Mouse (Mus musculus) cerebellum, postnatal 25 days (tissue): ENCODE data around the gene Ndufb11.

Source experiments
- DNase-seq, 2 experiments: peaks; one replicate each; pipeline ENCODE4 v3.0.0; 2021; ENCODE audit warnings: mixed read lengths in 2 of 2

The Ndufb11 gene

DNA sequence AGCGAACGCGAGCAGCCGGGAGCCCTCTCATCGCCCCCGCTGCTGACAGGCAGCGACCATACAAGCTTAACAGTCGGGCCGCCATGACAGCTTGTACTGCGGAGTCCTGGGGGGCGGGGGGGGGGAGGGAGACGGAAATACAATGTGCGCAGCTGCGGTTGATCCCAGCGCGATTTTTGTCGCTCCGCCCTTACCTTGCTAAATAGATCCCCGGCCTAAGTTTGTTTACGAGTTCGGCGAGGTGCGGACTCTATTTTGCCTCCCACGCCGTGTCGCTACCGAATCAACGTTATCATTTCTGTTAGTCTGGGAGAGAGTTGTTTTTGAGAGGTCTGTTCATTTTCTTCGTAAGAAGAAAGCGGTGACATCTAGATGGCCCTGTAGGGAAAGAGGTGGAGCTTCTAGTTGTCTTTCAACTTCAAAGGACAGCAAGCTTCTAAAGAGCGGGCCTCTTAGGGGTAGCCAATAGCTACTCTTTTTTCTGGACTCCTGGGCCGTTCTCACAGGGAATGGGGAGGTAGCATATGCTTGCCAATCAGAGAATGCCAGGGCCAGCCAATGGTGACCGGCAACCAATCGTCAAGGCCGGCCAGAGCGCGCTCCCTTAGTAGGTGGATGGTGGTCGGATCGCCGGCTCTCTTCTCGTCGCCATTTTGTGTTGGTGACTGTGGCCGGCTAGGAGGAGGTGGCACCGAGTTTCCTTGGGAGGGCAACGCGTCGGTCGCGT lies at the start of gene Ndufb11, which contains the start of gene Rbm10:
TSS of gene Ndufb11 (minus strand) at position 444 of the 727 bp plus-strand sequence.
TSS of gene Rbm10 (plus strand) at position 328 of the 727 bp plus-strand sequence.
- DNase-seq, result peak; percentile 84 to 85

DNA sequence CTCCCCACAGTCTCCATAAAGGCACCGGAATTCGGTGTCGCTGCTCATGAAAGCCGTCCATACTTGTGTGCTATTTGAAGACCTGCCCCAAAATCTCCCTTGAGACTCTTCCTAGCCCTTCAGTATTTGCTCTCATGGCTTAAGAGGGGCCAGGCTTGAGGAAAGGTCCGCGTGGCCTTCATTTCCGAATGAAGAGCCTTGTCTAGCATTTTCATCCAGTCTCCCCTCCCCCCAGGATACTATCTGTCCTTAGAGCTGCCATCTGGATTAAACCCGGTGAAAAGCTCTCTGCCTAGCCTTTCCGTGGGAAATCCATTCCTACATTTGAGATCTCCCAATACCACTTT lies 46.0 kb upstream of the Ndufb11 start:
- DNase-seq, result peak in 1 of 2 experiments; percentile 25

DNA sequence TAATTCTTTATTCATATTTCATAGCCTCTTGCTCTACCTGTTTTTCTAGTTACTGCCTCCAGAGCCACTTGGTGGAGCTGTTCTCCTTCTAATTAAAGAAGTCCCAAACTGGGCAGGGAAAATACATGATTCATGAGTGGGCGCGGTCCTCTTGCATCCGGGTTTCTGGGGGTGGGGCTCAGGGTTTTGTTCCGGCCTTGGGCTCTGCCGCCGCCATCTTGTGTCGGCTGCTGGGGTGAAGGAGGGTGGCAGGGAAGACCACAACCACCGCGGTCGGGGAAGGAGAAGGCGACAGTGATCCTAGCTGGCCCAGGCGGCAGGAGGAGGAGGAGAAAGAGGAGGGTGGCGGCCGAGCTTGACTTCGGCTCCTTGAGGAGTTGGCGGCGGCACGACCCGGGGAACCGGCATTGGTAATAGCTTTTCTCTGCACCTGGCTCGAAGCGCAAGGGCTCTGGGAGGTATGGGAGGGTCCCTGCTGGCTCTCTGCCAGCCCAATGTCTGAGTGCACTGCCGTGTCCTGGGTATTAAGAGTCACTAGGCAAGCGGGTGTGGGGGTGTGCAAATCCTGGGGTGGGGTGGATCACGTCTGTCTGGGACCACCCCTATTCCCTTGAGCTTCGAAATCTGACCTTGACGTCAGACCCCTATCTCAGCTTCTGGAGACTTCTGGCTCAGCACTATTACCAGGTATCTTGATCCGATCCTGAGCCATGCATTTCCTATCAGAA lies 45.5 kb upstream of the Ndufb11 start:
- peak; percentile 80 to 87 for DNase-seq

DNA sequence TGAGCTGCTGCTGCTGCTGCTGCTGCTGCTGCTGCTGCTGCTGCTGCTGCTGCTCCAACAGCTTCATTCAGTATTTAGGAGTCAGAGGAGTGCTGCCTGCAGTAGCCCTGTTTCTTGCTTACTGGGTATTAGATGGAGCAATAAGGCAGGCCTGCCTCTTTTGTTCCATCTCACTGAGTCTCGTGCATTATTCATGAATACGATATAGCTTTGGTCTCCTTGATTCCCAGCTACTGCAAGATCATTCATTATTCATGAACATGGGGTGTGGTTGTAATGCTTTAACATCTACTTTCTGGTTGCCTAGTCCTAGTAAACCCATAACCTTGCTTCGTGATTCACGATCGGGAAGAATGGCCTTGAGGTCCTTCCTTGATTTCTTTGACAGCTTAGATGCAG lies 44.9 kb upstream of the Ndufb11 start:
- no peak for DNase-seq

DNA sequence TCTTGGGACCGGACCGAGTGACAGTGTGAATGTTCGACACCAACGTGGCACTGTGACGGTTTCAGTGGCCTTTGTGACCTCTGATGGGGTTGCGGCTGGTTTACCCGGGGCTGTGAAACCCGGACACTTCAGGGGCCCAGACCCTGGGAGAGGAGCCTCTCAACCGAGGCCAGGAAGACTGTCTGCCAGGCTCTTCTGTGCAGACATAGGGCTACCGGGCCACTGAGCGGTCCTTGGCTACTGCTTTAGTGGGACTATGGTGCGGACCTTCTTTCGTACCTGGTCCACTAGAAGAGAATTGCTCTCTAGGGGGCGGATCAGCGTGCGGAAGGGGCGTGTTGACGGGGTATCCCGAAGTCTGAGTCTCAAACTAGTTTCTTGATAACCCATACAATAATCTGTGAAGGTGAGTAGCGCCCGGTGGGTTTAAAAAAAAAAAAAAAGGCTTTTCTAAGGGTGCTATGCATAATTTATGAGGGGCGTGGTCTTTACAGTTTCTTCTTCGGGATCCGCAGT lies 41.5 kb upstream of the Ndufb11 start:
- DNase-seq, result peak in 1 of 2 experiments; percentile 16

DNA sequence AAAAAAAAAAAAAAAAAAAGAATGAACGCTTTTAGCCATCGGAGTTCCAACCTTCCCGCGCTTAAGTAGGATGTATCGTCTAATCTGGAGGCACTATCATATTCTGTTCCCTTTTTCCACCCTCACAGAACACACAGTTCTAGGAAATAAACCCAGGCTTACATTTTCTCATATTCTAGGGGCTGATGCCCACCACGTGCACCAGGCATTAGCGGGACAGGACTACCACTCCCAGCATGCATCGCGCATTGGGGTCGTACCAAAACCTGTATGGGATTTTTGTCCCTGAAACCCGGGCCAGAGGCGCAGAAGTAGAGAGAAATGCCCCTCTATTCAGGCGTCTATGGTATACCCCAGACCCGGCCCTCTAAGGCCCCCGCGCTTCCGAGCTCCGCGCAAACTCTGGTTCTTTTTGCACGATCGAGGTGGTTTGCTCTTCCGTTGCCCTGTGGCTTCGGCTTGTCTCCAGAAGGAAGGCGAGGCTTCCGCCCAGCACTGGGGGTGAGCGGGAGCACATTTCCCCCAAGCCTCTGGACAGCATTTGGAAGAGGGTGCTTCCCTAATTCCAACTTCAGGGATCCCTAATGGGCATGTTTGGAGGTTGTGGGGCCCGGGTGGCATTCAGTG lies 40.7 kb upstream of the Ndufb11 start, which contains the start of gene Uba1:
TSS of gene Uba1 (plus strand) at position 301 of the 627 bp plus-strand sequence.
- peak; percentile 77 to 86 for DNase-seq

DNA sequence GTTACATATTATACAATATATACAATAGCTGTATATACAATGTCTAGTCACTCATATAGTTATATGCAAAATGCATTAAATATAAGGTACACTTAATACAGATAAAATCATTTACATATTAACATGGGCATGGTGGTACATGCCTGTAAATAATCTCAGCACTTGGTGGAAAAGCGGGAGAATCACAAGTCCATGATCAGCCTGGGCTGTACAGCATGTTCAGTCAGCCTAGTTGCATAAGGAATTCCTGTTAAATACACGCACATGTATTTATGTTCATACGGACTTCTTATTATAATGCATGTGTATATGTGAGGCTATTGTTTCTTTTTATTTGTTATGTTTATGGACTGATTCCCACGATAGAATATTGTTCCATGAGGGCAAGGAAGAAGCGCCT lies 40.2 kb upstream of the Ndufb11 start:
- DNase-seq, result no peak

DNA sequence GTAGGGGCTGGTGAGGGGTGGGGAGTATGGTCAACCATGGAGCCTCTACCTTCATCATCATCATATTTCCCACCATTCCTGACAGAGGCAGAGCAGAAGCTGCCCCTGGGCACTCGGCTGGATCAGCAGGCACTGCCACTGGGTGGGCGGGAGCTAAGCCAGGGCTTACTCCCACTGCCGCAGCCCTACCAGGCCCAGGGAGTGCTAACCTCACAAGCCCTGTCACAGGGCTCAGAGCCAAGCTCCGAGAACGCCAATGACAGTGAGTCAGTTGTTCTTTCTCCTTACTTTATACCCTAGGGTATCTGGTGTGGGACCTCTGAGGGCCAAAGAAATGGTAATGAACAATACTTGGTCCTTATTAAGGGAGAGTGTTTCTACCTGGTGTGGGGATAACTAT lies 27.4 kb upstream of the Ndufb11 start:
- no peak for DNase-seq

DNA sequence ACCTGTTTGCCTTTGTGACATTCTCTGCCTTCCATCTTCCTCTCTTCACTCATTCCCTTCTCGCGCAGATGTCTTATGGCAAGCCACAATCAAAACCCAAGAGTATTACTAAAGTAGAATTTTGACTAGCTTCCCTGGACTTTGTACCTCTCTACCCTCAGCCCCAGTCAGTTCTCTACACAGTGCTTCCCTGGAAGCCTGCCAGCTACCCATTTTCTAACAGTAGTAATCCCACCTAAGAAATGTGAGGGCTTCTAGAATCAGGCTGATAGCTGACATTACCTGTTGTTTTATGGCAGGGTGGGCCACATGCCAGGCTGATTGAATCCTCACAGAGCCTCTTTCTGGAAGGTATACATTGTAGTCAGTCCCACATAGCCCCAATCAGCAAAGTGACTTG lies 20.7 kb upstream of the Ndufb11 start:
- no peak for DNase-seq

DNA sequence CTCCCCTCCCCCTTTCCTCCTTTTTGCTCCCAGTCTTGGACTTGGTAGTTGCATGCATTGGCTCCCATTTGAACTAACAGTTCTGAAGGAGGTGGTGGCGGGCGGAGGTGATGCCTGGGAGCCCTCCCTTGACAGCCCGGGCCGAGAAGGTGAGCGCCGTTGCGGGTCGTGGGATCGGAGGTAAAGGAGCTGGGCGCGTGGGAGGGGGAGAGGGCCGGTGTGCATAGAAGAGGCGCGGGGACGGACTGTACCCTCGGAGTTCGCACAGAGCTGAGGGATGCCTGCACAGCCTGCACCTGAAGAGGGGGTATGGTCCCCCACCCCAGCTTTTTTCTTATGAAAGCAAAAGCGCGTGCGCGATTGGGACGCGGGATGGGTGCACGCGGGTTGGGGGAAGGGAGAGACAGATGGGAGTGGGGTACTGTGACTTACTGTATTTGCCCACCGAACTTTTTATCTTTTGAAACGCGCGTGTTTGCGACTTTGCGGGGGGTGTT lies 532 bp upstream of the Ndufb11 start:
- peak in 1 of 2 experiments; percentile 66 for DNase-seq

DNA sequence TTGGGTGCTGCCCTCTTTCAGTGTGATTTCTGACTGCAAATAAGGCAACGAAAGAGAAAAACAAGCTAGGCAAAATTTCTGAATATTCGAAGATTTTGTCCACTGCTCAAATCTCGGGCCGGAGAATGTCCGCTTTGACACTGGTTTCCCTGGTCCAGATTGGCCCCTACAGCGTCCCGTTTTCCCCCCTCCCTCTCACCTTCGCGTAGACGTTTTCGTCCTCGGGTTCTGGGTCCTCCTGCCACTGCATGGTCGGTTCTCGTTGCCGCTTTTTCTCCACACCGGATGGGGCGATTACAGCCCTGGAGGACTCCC lies 601 bp downstream of the Ndufb11 start:
- peak in 1 of 2 experiments; percentile 77 for DNase-seq

DNA sequence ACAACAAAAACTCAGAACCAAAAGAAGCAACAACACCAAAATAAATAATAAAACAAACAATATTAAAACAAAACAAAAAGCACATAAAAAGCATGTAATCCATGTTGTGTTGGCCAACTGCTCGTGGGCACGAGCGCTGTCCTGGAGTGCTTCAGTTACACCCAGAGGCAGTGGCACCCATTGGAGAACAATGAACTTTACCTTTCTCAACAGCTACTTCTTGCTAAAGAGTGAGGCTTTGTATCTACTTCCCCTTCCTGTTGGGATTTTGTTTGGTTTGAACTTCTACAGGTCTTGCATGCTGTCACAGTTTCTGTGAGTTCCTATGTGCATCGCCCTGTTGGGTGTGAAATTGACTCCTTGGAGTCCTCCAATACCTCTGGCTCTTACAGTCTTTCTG lies 8.9 kb downstream of the Ndufb11 start:
- no peak for DNase-seq

DNA sequence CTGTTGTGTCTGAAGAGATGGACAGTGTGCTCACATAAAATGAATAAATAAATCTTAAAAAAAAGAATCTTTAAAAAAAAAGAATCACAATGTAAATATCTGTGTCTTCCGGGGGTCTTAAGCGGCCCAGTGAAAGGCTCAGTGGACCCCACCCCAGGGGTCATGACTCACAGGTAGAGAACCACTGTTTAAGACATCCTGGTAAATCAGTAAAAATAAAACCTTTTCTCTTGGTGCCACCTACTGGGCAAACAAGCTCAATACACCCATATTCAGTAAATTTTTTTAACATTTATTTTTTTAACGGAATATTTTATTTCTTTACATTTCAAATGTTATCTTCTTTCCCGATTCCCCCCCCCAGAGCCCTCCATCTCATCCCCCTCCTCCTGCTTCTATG lies 29.5 kb downstream of the Ndufb11 start:
- peak in 1 of 2 experiments; percentile 2 for DNase-seq

DNA sequence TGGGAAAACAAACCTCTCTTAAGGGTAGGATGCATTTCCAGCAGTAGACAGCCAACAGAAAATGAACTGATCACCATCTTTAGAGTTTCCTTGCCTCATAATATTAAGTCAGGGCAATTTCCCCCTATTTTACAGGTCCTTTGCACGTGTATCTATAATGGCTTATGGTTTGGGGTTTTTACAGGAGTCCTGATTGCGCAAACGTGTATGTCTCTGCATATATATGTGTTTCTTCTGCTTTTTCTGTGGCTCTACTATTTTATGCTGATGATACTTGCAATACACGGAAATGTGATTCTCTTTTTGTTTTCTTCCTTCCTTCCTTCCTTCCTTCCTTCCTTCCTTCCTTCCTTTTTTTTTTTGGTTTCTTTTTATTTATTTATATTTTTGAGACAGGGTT lies 43.5 kb downstream of the Ndufb11 start:
- no peak for DNase-seq

DNA sequence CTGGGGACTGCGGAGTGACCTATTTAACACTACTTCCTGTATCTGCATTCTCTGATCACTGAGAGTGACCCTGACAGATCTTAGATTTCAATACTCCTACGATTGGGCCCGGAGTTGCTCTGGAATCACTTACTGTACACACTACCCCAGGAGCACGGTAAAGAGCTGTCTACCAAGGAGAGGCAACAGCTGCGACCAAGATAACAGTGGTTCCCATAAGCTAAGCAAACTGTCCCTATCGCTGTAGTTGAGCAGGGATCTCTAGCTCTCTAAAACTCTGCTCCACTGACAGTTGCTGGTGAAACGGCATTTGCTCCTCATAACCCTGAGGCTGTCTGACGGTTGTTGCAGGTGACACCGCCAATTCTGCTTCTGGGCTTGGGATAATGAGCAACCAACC lies 44.7 kb downstream of the Ndufb11 start:
- peak in 1 of 2 experiments; percentile 2 for DNase-seq

DNA sequence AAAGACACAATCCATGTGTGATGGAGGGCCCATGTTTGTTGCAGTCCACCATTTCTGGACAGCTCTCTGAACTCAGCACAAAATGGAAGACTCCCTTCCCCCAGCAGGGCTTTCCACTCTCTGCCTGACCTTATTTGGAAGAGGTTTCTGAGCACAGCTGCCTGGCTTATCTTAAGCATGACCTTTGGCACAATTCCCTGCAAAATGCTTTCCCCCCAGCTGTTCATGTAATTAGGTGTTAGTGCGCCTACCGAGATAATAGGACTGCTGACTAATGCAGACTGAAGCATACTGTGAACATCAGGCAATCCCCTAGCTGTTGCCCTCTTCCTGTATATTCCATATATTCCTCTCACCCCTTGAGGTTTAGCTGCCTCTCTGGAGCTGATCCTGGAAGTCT lies 46.4 kb downstream of the Ndufb11 start:
- no peak for DNase-seq
